Mouse (Mus musculus) heart, embryonic 11.5 days (tissue): ENCODE data around the gene BC017158. TPM values are rescaled to one million over a fixed set of nuclear protein-coding genes. Genes with fewer than 3 reads are reported as not detected.

Experiments
- ATAC-seq: fragments of 200-750 bp; cut with Nextera tagmentation; replicated peaks from 2 replicates; pipeline ENCODE4 v1.8.0; 2017; ENCODE audit warnings: moderate library complexity; ENCODE audit not compliant: insufficient number of reproducible peaks, low FRiP score, low TSS enrichment
- H3K27ac ChIP-seq: fragments of 300-500 bp; sonication (generic); 2 replicates; pipeline ENCODE4 v1.5.1; 2014; ENCODE audit warnings: mild to moderate bottlenecking, low read depth, low read length
- H3K27me3 ChIP-seq: fragments of 300-500 bp; sonication (generic); 2 replicates; pipeline ENCODE4 v1.6.1; 2014; ENCODE audit warnings: mild to moderate bottlenecking, low read length, mixed read lengths; ENCODE audit not compliant: control insufficient read depth, insufficient read depth
- H3K36me3 ChIP-seq: fragments of 300-500 bp; sonication (generic); 2 replicates; pipeline ENCODE4 v1.6.1; 2014; ENCODE audit warnings: mild to moderate bottlenecking, low read length, moderate library complexity, mixed read lengths; ENCODE audit not compliant: control insufficient read depth, insufficient read depth
- H3K4me1 ChIP-seq: fragments of 300-500 bp; sonication (generic); 2 replicates; pipeline ENCODE4 v1.6.1; 2014; ENCODE audit warnings: low read length; ENCODE audit not compliant: control insufficient read depth, insufficient read depth
- H3K4me2 ChIP-seq: fragments of 300-500 bp; sonication (generic); 2 replicates; pipeline ENCODE4 v1.6.1; 2014; ENCODE audit warnings: mild to moderate bottlenecking, moderate library complexity
- H3K4me3 ChIP-seq: fragments of 300-500 bp; sonication (generic); 2 replicates; pipeline ENCODE4 v1.5.1; 2014; ENCODE audit warnings: low read depth, low read length
- H3K9ac ChIP-seq: fragments of 300-500 bp; sonication (generic); 2 replicates; pipeline ENCODE4 v1.6.1; 2014; ENCODE audit warnings: mild to moderate bottlenecking, low read depth, low read length, moderate library complexity
- H3K9me3 ChIP-seq: fragments of 300-500 bp; sonication (generic); replicated peaks from 2 replicates; pipeline ENCODE4 v1.6.1; 2016; ENCODE audit warnings: low read length; ENCODE audit not compliant: control insufficient read depth
- WGBS: fragments of 180-500 bp; shearing (Covaris S2); extraction: QIAGEN DNeasy Blood & Tissue Kit; methylation state at CpG from one replicate; pipeline ENCODE4 v1.1.7; 2014; ENCODE audit not compliant: insufficient replicate concordance; 5-methylcytosine and 5-hydroxymethylcytosine counted together
- polyA plus RNA-seq: library from polyadenylated mRNA; unstranded; fragments of >200 nt; fragmentation: Nextera tagmentation; extraction: Ambion mirVana; gene quantifications from 2 replicates; pipeline ENCODE4 v1.2.1, GENCODE M21; 2014

Gene BC017158
- polyA plus RNA-seq, 1 experiment from 2014 or later, result 18.2 TPM

DNA sequence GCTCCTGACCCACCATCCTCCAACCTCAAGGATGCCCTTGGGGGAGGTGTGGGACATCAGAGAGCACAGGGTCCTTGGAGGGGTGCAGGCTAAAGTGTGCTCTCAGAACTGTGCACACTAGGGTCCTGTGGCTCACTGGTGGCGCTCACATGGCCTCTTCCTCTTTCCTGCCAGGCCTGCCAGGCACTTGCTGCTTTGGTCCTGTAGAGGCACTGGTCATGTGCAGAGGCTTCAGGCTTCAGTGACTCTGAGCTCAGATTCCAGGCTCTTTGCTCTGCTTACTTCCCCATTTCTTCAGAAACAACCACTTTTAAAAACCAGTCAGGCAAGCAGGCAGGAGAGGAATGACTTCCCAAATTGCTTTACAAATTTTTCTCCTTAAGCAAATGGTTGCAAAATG is 34.9 kb upstream of the BC017158 start:
- H3K27me3 ChIP-seq, result no peaks in the 10 kb centered on the region
- no peak overlapping the region for H3K4me3 ChIP-seq
- H3K4me1 ChIP-seq, result no peaks in the 10 kb centered on the region
- no peaks in the 10 kb centered on the region for H3K36me3 ChIP-seq
- no peaks in the 10 kb centered on the region for H3K9me3 ChIP-seq
- no peak overlapping the region for H3K4me2 ChIP-seq
- WGBS, result 72% methylated on average over 1 of the region's 1 CpGs
- no peak overlapping the region for H3K27ac ChIP-seq
- H3K9ac ChIP-seq, result no peak overlapping the region
- ATAC-seq, result no peak

- Histone ChIP-seq H3K27ac (no peak overlapping the region), H3K27me3 (no peaks in the 10 kb centered on the region), H3K4me2 (no peak overlapping the region), H3K4me1 (no peaks in the 10 kb centered on the region), H3K4me3 (no peak overlapping the region), H3K36me3 (no peaks in the 10 kb centered on the region), H3K9me3 (no peaks in the 10 kb centered on the region), H3K9ac (no peak overlapping the region)
- ATAC-seq, result no peak
- 64% methylated on average over 9 of the region's 9 CpGs for WGBS
Measured at GRCm38 (mm10) chr7:128330981-128331380, 33.0 kb upstream of the BC017158 start.

GRCm38 (mm10) chr7:128324977-128325376 is 27.0 kb upstream of the BC017158 start:
- no peaks in the 10 kb centered on the region for H3K4me1 ChIP-seq
- no peak overlapping the region for H3K4me2 ChIP-seq
- no peak overlapping the region for H3K9ac ChIP-seq
- no peak overlapping the region for H3K4me3 ChIP-seq
- H3K27me3 ChIP-seq, result no peaks in the 10 kb centered on the region
- H3K27ac ChIP-seq, result no peak overlapping the region
- 73% methylated on average over 1 of the region's 1 CpGs for WGBS
- no peaks in the 10 kb centered on the region for H3K36me3 ChIP-seq
- no peak for ATAC-seq
- H3K9me3 ChIP-seq, result no peaks in the 10 kb centered on the region

DNA sequence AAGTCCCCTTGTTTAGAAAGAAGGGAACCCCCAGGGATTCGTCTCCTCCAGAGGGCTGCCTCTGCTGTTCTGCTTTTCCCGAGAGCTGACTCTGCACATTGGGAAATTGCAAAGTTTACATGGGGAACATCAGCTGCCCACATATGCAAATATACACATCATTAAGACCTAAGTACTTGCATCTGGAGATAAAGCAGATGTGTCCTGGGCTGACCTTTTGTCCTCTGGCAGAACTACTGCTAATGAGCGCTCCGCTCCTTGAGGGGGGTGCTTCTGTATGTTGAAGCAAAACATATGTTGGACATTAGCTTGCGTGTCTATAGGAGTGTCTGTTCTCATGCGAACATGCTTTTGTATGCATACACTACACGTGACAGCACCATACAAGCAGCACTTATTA is 23.3 kb upstream of the BC017158 start:
- no peak for ATAC-seq
- H3K27me3 ChIP-seq, result no peaks in the 10 kb centered on the region
- no peak overlapping the region for H3K9ac ChIP-seq
- no peaks in the 10 kb centered on the region for H3K36me3 ChIP-seq
- H3K4me1 ChIP-seq, result no peaks in the 10 kb centered on the region
- WGBS, result 71% methylated on average over 7 of the region's 7 CpGs
- H3K9me3 ChIP-seq, result no peaks in the 10 kb centered on the region
- H3K4me3 ChIP-seq, result no peak overlapping the region
- no peak overlapping the region for H3K4me2 ChIP-seq
- H3K27ac ChIP-seq, result no peak overlapping the region

- H3K27ac ChIP-seq, result no peak overlapping the region
- 77% methylated on average over 2 of the region's 2 CpGs for WGBS
Measured at GRCm38 (mm10) chr7:128320219-128320816, 22.3 kb upstream of the BC017158 start.

GRCm38 (mm10) chr7:128319140-128319539 is 21.2 kb upstream of the BC017158 start:
- Histone ChIP-seq H3K27ac (no peak overlapping the region), H3K27me3 (no peaks in the 10 kb centered on the region), H3K36me3 (no peaks in the 10 kb centered on the region), H3K4me3 (no peak overlapping the region), H3K9me3 (no peaks in the 10 kb centered on the region), H3K4me2 (no peak overlapping the region), H3K9ac (no peak overlapping the region), H3K4me1 (no peaks in the 10 kb centered on the region)
- WGBS, result 66% methylated on average over 7 of the region's 7 CpGs
- ATAC-seq, result no peak

More at GRCm38 (mm10) chr7:128320219-128320816, 22.3 kb upstream of the BC017158 start:
- Histone ChIP-seq H3K36me3 (no peaks in the 10 kb centered on the region), H3K4me1 (no peaks in the 10 kb centered on the region), H3K27me3 (no peaks in the 10 kb centered on the region), H3K4me2 (no peak overlapping the region), H3K9ac (no peak overlapping the region), H3K4me3 (no peak overlapping the region), H3K9me3 (no peaks in the 10 kb centered on the region)
- no peak for ATAC-seq

GRCm38 (mm10) chr7:128317011-128317410 is 19.0 kb upstream of the BC017158 start:
- 59% methylated on average over 4 of the region's 4 CpGs for WGBS
- no peak for ATAC-seq
- H3K4me2 ChIP-seq, result no peak overlapping the region
- no peaks in the 10 kb centered on the region for H3K9me3 ChIP-seq
- H3K9ac ChIP-seq, result no peak overlapping the region
- no peak overlapping the region for H3K27ac ChIP-seq
- no peak overlapping the region for H3K4me3 ChIP-seq
- H3K27me3 ChIP-seq, result no peaks in the 10 kb centered on the region
- no peaks in the 10 kb centered on the region for H3K36me3 ChIP-seq
- H3K4me1 ChIP-seq, result no peaks in the 10 kb centered on the region

DNA sequence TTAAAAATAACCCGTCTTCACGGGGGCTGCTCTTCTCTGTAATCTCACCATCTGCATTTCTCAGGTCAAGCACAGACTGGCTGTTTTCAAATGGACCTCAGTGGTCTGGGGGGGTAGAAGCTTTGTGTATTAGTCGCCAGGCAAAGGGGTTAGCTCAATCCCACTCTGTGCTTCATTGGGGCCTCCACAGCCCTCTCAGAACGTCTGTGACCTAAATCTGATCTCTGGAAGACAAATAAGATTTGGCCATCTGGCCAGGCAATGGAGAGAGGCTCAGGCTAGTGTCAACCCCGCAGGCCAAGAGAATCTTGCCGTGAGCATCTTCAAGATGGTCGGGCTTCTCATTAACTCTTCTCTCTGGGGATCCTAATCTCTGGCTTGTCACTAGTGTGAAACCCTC is 16.5 kb upstream of the BC017158 start:
- ATAC-seq, result no peak
- Histone ChIP-seq H3K27me3 (no peaks in the 10 kb centered on the region; the same call in 1 of the 2 replicates), H3K27ac (no peak overlapping the region), H3K9ac (no peak overlapping the region), H3K4me2 (no peak overlapping the region), H3K4me1 (peaks cover 6% of the 10 kb centered on the region), H3K36me3 (no peaks in the 10 kb centered on the region), H3K4me3 (no peak overlapping the region), H3K9me3 (no peaks in the 10 kb centered on the region)
- WGBS, result 67% methylated on average over 7 of the region's 7 CpGs

DNA sequence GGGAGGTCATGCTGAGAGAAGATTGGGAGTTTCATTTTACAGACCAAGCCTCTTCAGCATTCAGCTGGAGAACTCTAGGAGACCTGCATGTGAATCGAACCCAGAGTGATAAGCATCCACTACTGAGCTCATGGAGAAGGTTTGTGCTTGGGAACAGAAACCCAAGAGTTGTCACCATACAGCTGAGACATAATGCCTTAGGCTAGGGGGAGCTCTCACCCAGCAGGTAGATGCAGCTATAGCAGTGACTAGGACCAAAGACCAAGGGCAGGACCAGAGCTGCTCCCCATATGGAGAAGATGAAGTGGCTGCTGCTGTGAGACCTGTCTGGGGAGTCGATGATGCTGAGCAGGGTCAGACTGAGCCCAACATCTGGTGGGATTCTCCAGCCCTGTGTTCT is 15.6 kb upstream of the BC017158 start:
- Histone ChIP-seq H3K27me3 (no peaks in the 10 kb centered on the region; the same call in 1 of the 2 replicates), H3K4me3 (no peak overlapping the region), H3K27ac (no peak overlapping the region), H3K4me1 (peaks cover 6% of the 10 kb centered on the region), H3K36me3 (no peaks in the 10 kb centered on the region), H3K4me2 (no peak overlapping the region), H3K9ac (no peak overlapping the region), H3K9me3 (no peaks in the 10 kb centered on the region)
- no peak for ATAC-seq
- WGBS, result 75% methylated on average over 2 of the region's 2 CpGs
